Mouse (Mus musculus) c-Kit-positive CD71-negative TER-119-negative erythroid progenitor cells, embryonic 14.5 days (primary cell): ENCODE measurements around the gene Hsbp1.
A peak's percentile ranks its signal among the peaks of the same experiment; 100 is the strongest.
"Not testable (repeated sequence)": the region's sequence is repeated elsewhere in the genome, so short reads cannot be mapped to it uniquely, and the experiment has no call there.

ENCODE experiments used
- DNase-seq: peaks from one replicate; pipeline ENCODE4 v3.0.0-alpha.2; 2013; ENCODE audit warnings: low read depth

Hsbp1 gene

GRCm38 (mm10) chr8:119344190-119344856 lies at the start of gene Hsbp1:
Gene Hsbp1 (plus strand): TSS chr8:119344488.
- DNase-seq = peak; percentile 92

GRCm38 (mm10) chr8:119295477-119295876 lies 48.8 kb upstream of the Hsbp1 start:
- DNase-seq = no peak

- peak; percentile 23 for DNase-seq
These were observed 46.5 kb upstream of the Hsbp1 start for GRCm38 (mm10) chr8:119297752-119298151.

- no peak for DNase-seq
These were observed 44.0 kb upstream of the Hsbp1 start for GRCm38 (mm10) chr8:119300335-119300734.

GRCm38 (mm10) chr8:119304196-119304595 lies 40.1 kb upstream of the Hsbp1 start:
- no peak for DNase-seq

- peak; percentile 30 for DNase-seq
These were observed 32.9 kb upstream of the Hsbp1 start for GRCm38 (mm10) chr8:119311412-119311811.

- no peak for DNase-seq
These were observed 21.1 kb upstream of the Hsbp1 start for GRCm38 (mm10) chr8:119323215-119323614.

GRCm38 (mm10) chr8:119339546-119339945 lies 4.7 kb upstream of the Hsbp1 start:
- no peak for DNase-seq

- DNase-seq = no peak
These were observed 682 bp upstream of the Hsbp1 start for GRCm38 (mm10) chr8:119343606-119344005.

- no peak for DNase-seq
These were observed 868 bp downstream of the Hsbp1 start for GRCm38 (mm10) chr8:119345029-119345682.

- DNase-seq = no peak
These were observed 1.4 kb downstream of the Hsbp1 start for GRCm38 (mm10) chr8:119345683-119346075.

- no peak for DNase-seq
These were observed 7.4 kb downstream of the Hsbp1 start for GRCm38 (mm10) chr8:119351647-119352046.

- no peak for DNase-seq
These were observed 8.8 kb downstream of the Hsbp1 start for GRCm38 (mm10) chr8:119352977-119353658.

- DNase-seq = no peak
These were observed 9.4 kb downstream of the Hsbp1 start for GRCm38 (mm10) chr8:119353659-119354023.

- DNase-seq = peak; percentile 50
These were observed 12.3 kb downstream of the Hsbp1 start for GRCm38 (mm10) chr8:119356631-119357030.

GRCm38 (mm10) chr8:119358175-119358574 lies 13.9 kb downstream of the Hsbp1 start:
- DNase-seq = no peak

GRCm38 (mm10) chr8:119358836-119359235 lies 14.5 kb downstream of the Hsbp1 start:
- peak; percentile 47 for DNase-seq

- no peak for DNase-seq
These were observed 16.5 kb downstream of the Hsbp1 start for GRCm38 (mm10) chr8:119360686-119361295.

GRCm38 (mm10) chr8:119374716-119375115 lies 30.4 kb downstream of the Hsbp1 start:
- not testable (repeated sequence) for DNase-seq

GRCm38 (mm10) chr8:119378476-119378875 lies 34.2 kb downstream of the Hsbp1 start:
- DNase-seq = no peak

GRCm38 (mm10) chr8:119380619-119381018 lies 36.3 kb downstream of the Hsbp1 start:
- DNase-seq = peak; percentile 43

- DNase-seq = peak; percentile 72
These were observed 40.2 kb downstream of the Hsbp1 start for GRCm38 (mm10) chr8:119384478-119384877.

GRCm38 (mm10) chr8:119385854-119386253 lies 41.6 kb downstream of the Hsbp1 start:
- DNase-seq = no peak
